Mouse (Mus musculus): ENCODE measurements around the gene Ppp2r1a. TPM values are rescaled to one million over a fixed set of nuclear protein-coding genes. Genes with fewer than 3 reads are reported as not detected.

The Ppp2r1a gene
- 255 TPM for polyA plus RNA-seq (2017; shearing (Covaris generic))

DNA sequence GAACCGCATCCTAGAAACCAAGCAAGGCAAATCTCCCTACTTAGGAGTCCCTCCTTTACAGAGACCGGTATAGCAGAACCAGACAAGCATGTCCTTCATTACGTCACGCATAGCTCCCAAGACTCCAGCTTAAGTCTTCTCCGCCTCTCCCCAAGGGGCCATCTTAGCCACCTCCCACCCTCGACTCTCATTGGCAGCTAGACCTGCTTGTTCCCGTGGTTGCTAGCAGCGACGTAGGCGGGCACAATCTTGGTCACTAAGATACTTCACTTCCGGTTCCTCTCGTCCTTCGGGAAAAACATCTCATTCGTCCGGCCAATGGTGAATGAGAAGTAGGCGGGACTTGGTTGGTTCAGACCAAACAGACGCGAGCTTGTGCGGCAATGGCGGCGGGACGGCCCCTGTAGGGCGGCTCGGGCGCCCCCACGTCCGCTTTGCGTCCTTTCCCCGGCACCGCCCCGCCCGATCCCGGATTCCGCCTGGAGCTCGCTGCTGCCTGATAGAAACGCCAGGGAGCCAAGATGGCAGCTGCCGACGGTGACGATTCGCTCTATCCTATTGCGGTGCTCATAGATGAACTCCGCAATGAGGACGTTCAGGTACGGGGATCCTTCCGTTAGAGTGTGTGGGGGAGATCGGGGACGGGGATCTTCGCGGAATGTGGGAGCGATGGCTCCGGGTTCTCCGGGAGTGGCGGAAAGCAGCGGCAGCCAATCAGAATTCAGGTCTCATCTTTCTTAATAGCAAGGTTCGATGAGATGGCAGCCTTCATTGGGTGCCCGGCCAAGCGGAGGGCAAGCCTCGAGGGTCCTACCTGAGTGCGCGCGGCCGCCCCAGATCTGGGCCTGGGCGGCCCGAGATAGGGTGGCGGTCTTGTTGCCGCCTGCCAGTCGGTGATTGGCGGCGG lies at the start of gene Ppp2r1a:
Ppp2r1a (plus strand) TSS at position 327 of the 907 bp plus-strand sequence.

DNA sequence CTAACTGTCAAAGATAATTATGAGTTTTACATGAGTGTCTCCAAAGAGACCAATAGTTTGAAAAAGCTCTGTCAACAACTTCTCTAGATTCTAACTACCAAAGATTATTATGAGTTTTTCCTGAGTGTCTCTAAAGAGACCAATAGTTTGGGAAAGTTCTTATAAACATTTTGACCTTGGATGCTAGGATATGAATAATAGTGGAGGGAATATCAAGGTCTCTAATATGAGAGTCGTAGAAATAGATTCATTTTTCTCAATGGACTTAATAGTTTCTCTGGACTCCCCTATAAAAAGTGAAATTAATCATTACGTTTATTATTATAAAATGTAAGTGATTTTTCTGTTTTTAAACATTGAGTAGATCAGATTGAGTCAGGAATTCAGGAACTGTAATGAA lies 40.1 kb upstream of the Ppp2r1a start, which contains the start of gene Vmn1r231:
Vmn1r231 (minus strand) TSS at position 101 of the 400 bp plus-strand sequence.

DNA sequence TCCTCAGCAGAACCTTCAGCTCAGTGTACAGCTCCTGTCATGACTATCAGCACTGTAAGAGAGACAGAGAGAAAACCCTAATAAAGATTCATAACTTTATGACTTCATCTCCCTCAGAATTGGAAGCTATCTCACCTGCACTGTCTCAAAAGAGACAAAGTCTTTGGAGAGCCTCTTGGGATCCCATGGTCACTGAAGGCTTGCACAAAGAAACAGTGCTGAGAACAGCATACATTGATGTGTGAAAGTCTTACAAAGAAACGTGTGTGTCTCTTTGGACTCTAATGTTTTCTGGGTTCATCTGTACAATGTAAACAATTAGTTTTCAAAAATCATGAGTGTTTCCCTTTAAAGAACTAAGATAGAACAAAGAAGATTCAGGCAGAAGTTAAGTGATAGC lies 25.5 kb upstream of the Ppp2r1a start, which contains the start of gene Vmn1r232:
Vmn1r232 (minus strand) TSS at position 101 of the 400 bp plus-strand sequence.

DNA sequence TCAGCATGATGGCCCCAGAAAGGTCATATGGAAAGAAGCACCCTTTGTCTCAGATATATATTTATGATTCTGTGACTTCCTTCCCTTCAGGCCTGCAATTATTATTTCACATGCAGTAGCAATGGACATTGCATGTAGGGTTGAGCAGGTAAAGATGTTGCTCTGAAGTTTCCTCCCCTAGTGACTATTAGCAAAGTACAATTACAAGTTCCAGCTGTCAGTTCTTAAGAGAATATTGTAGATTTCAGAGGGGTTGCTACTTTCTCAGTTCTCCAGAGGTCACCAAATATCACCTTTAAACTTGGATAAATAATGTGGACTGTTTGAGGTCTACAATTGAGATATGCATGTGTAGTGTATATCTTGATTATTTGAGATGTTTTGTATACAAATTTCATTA lies 51.3 kb downstream of the Ppp2r1a start, which contains the start of gene Vmn1r233:
Vmn1r233 (minus strand) TSS at position 101 of the 400 bp plus-strand sequence.

DNA sequence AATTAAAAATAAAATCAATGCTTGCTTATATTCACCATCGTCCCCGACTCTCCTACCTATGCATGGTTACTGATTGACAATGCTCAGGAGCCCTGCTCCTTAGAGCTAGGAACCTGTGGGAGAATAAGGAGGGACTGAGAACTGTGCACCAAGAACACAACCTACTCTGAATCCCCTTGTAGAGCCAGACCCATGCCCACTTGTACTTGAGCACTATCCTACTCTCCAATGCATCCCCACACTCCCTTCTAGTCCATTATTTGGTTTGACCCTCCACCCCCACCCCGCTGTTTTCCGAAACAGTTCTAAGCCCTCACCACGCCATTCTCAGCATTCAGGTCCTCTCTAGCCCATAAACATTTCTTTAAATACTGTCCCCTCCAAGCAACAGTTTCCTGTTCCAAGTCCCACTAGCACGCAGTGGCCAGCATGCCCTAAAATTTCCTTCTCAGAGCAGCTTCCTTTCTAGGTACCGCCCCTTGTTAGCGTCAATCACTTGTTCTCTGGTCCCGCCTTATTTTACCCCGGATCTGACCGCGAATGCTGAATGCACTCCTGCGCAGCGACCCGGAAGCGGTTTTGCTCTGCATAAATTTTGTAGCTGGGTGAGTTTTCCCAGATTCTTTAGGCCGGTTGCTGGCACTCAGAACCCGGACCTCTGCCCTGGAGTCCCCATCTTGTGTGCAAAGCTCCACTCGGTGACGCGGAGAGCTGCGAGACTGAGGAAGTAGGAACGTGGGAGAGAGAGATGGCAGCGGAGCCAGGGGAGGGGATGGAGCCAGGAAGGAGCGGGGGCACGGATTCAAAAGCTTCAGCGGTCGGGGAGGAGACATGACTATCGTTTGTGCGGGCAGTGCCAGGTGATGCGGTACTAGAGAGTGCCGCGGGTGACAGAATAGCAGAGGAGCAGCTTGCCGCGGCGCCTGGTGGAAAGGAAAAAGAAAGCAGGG lies 63.5 kb downstream of the Ppp2r1a start, which contains the start of gene Zfp160:
Zfp160 (plus strand) TSS at position 522 of the 950 bp plus-strand sequence.

Other genes starting within 250 kb of the Ppp2r1a start
- gene Vmn1r227, start 215.5 kb upstream of the Ppp2r1a start, polyA plus RNA-seq (2017; shearing (Covaris generic)) = not detected
- not detected for gene Vmn1r228, start 159.2 kb upstream of the Ppp2r1a start, polyA plus RNA-seq (2017; shearing (Covaris generic))
- gene Vmn1r229, start 133.8 kb upstream of the Ppp2r1a start, polyA plus RNA-seq (2017; shearing (Covaris generic)) = not detected
- gene Vmn1r230, start 104.9 kb upstream of the Ppp2r1a start, polyA plus RNA-seq (2017; shearing (Covaris generic)) = not detected
- gene Vmn1r231, start 40.2 kb upstream of the Ppp2r1a start, polyA plus RNA-seq (2017; shearing (Covaris generic)) = not detected
- not detected for gene Vmn1r232, start 25.6 kb upstream of the Ppp2r1a start, polyA plus RNA-seq (2017; shearing (Covaris generic))
- 0.20 TPM for gene Vmn1r233, start 51.2 kb downstream of the Ppp2r1a start, polyA plus RNA-seq (2017; shearing (Covaris generic))
- gene Zfp160, start 63.6 kb downstream of the Ppp2r1a start, polyA plus RNA-seq (2017; shearing (Covaris generic)) = 8.6 TPM